Mouse (Mus musculus) lung, postnatal 0 days (tissue): ENCODE results near the gene Olfr638.

ENCODE experiments used
- CTCF ChIP-seq: IDR thresholded peaks from 2 replicates; pipeline ENCODE4 v1.5.1; 2016; ENCODE audit warnings: antibody characterized with exemption, mild to moderate bottlenecking
- EP300 ChIP-seq: IDR thresholded peaks from 2 replicates; pipeline ENCODE4 v1.6.1; 2016; ENCODE audit warnings: antibody characterized with exemption, mild to moderate bottlenecking, control low read depth

GRCm38 (mm10) chr7:104018953-104019352 lies 20.4 kb downstream of the Olfr638 start:
- TF ChIP-seq CTCF (no peak), EP300 (no peak)
